Mouse (Mus musculus) midbrain, postnatal 0 days (tissue): Measurements from ENCODE around the gene Aif1. TPM values are rescaled to one million over a fixed set of nuclear protein-coding genes. Genes with fewer than 3 reads are reported as not detected.

Experiments
- ATAC-seq: fragments of 200-750 bp; cut with Nextera tagmentation; 2 replicates; pipeline ENCODE4 v1.8.0; 2017; ENCODE audit warnings: moderate number of reproducible peaks, mild to moderate bottlenecking, moderate TSS enrichment, moderate library complexity; ENCODE audit not compliant: low FRiP score
- DNase-seq: peaks from one replicate; pipeline ENCODE4 v3.0.0-alpha.2; 2015; ENCODE audit warnings: low spot score
- H3K27ac ChIP-seq: fragments of 300-500 bp; sonication (generic); 2 replicates; pipeline ENCODE4 v1.5.1; 2014; ENCODE audit warnings: low read depth, mild to moderate bottlenecking, low read length, mixed read lengths
- H3K27me3 ChIP-seq: fragments of 300-500 bp; sonication (generic); 2 replicates; pipeline ENCODE4 v1.6.1; 2014; ENCODE audit warnings: low read length, control low read depth, mixed read lengths; ENCODE audit not compliant: insufficient read depth
- H3K36me3 ChIP-seq: fragments of 300-500 bp; sonication (generic); 2 replicates; pipeline ENCODE4 v1.6.1; 2014; ENCODE audit warnings: low read length, control low read depth, mixed read lengths; ENCODE audit not compliant: insufficient read depth
- H3K4me1 ChIP-seq: fragments of 300-500 bp; sonication (generic); 2 replicates; pipeline ENCODE4 v1.6.1; 2014; ENCODE audit warnings: mild to moderate bottlenecking, control low read depth, antibody characterized with exemption, low read length, mixed read lengths; ENCODE audit not compliant: insufficient read depth
- H3K4me2 ChIP-seq: fragments of 300-500 bp; sonication (generic); 2 replicates; pipeline ENCODE4 v1.6.1; 2014; ENCODE audit warnings: low read depth, mild to moderate bottlenecking, low read length, mixed read lengths; ENCODE audit not compliant: poor library complexity, severe bottlenecking
- H3K4me3 ChIP-seq: fragments of 300-500 bp; sonication (generic); 2 replicates; pipeline ENCODE4 v1.5.1; 2014; ENCODE audit warnings: low read depth, mild to moderate bottlenecking, low read length, moderate library complexity
- H3K9ac ChIP-seq: fragments of 300-500 bp; sonication (generic); replicated peaks from 2 replicates; pipeline ENCODE4 v1.6.1; 2014; ENCODE audit warnings: mild to moderate bottlenecking, low read length, moderate library complexity, mixed read lengths; ENCODE audit not compliant: poor library complexity, severe bottlenecking
- H3K9me3 ChIP-seq: fragments of 300-500 bp; sonication (generic); 2 replicates; pipeline ENCODE4 v1.6.1; 2016; ENCODE audit warnings: low read length, control low read depth
- CTCF ChIP-seq: IDR thresholded peaks from 2 replicates; pipeline ENCODE4 v1.5.1; 2016; ENCODE audit warnings: antibody characterized with exemption, mild to moderate bottlenecking
- WGBS: fragments of 180-500 bp; shearing (Covaris S2); extraction: QIAGEN DNeasy Blood & Tissue Kit; methylation state at CpG from one replicate; pipeline ENCODE4 v1.1.7; 2014; 5-methylcytosine and 5-hydroxymethylcytosine counted together
- polyA plus RNA-seq: library from polyadenylated mRNA; unstranded; fragments of >200 nt; fragmentation: Nextera tagmentation; extraction: Ambion mirVana; gene quantifications from 2 replicates; pipeline ENCODE4 v1.2.1, GENCODE M21; 2015
- total RNA-seq: library from RNA; depleted of rRNA; stranded (reverse); fragments of >200 nt; gene quantifications from 2 replicates; pipeline ENCODE4 v1.2.3, GENCODE M21; 2014

The Aif1 gene
- total and polyA plus RNA-seq, 2 experiments from 2014 or later: 4.1 to 9.5 TPM

- no peaks in the 10 kb centered on the region for H3K36me3 ChIP-seq
- H3K4me3 ChIP-seq: no peak overlapping the region
- no peak overlapping the region for H3K4me2 ChIP-seq
- no peak for ATAC-seq
- no peaks in the 10 kb centered on the region for H3K27me3 ChIP-seq
- no peak for TF ChIP-seq CTCF
- no peak overlapping the region for H3K9ac ChIP-seq
- no peak for DNase-seq
- H3K4me1 ChIP-seq: no peaks in the 10 kb centered on the region
- no peaks in the 10 kb centered on the region for H3K9me3 ChIP-seq
- no peak overlapping the region for H3K27ac ChIP-seq
- 69% methylated on average over 8 of the region's 8 CpGs for WGBS
These were observed 1.5 kb downstream of the Aif1 start for GRCm38 (mm10) chr17:35174201-35174977.

GRCm38 (mm10) chr17:35173329-35173728 is 2.5 kb downstream of the Aif1 start:
- Histone ChIP-seq H3K4me3 (no peak overlapping the region), H3K27me3 (no peaks in the 10 kb centered on the region), H3K36me3 (no peaks in the 10 kb centered on the region), H3K4me2 (no peak overlapping the region), H3K4me1 (no peaks in the 10 kb centered on the region), H3K9ac (no peak overlapping the region), H3K9me3 (no peaks in the 10 kb centered on the region), H3K27ac (no peak overlapping the region)
- DNase-seq: no peak
- no peak for ATAC-seq
- TF ChIP-seq CTCF: no peak
- 73% methylated on average over 3 of the region's 3 CpGs for WGBS

GRCm38 (mm10) chr17:35172445-35173234 is 3.2 kb downstream of the Aif1 start:
- Histone ChIP-seq H3K36me3 (no peaks in the 10 kb centered on the region), H3K4me2 (no peak overlapping the region), H3K27ac (no peak overlapping the region), H3K4me3 (no peak overlapping the region), H3K4me1 (no peaks in the 10 kb centered on the region), H3K9ac (no peak overlapping the region), H3K9me3 (no peaks in the 10 kb centered on the region), H3K27me3 (no peaks in the 10 kb centered on the region)
- TF ChIP-seq CTCF: no peak
- WGBS: 73% methylated on average over 11 of the region's 11 CpGs
- DNase-seq (no peak), ATAC-seq (no peak)

GRCm38 (mm10) chr17:35168541-35169207 is 7.2 kb downstream of the Aif1 start:
- peak; percentile 86 for TF ChIP-seq CTCF
- no peak for ATAC-seq
- Histone ChIP-seq H3K4me1 (0 out of 2 replicates have a peak, but pooled peaks cover 3% of the 10 kb centered on the region), H3K27me3 (no peaks in the 10 kb centered on the region), H3K4me3 (no peak overlapping the region), H3K27ac (peak overlapping the region; percentile 43; the same call in 1 of the 2 replicates), H3K9ac (no peak overlapping the region), H3K4me2 (no peak overlapping the region), H3K36me3 (no peaks in the 10 kb centered on the region), H3K9me3 (no peaks in the 10 kb centered on the region)
- WGBS: 15% methylated on average over 4 of the region's 4 CpGs
- DNase-seq: peak; percentile 82

GRCm38 (mm10) chr17:35167794-35168193 is 8.1 kb downstream of the Aif1 start:
- H3K9ac ChIP-seq: no peak overlapping the region
- no peaks in the 10 kb centered on the region for H3K36me3 ChIP-seq
- no peaks in the 10 kb centered on the region for H3K27me3 ChIP-seq
- 90% methylated on average over 7 of the region's 7 CpGs for WGBS
- no peak overlapping the region for H3K4me3 ChIP-seq
- no peak overlapping the region for H3K27ac ChIP-seq
- H3K4me1 ChIP-seq: 0 out of 2 replicates have a peak, but pooled peaks cover 5% of the 10 kb centered on the region
- no peak for TF ChIP-seq CTCF
- DNase-seq (no peak), ATAC-seq (no peak)
- H3K9me3 ChIP-seq: no peaks in the 10 kb centered on the region
- no peak overlapping the region for H3K4me2 ChIP-seq
